Mouse (Mus musculus) liver, adult 2 months (tissue): ENCODE data around the gene Zfp410.

Experiments used
- CTCF ChIP-seq: fragments of 200-500 bp; IDR thresholded peaks from 2 replicates; pipeline ENCODE4 v1.5.1; 2011; ENCODE audit warnings: low read depth, low read length, control low read depth
- POLR2A ChIP-seq: fragments of 200-500 bp; IDR thresholded peaks from 2 replicates; pipeline ENCODE4 v1.6.1; 2011; ENCODE audit warnings: low read length, control low read depth; ENCODE audit not compliant: insufficient read depth; ENCODE audit errors: extremely low read depth

GRCm38 (mm10) chr12:84285593-84285968, 31.1 kb upstream of the Zfp410 start:
- TF ChIP-seq POLR2A (no peak), CTCF (no peak)
